Mouse (Mus musculus): ENCODE measurements around the gene Pim1. TPM values are rescaled to one million over a fixed set of nuclear protein-coding genes. Genes with fewer than 3 reads are reported as not detected.
A peak's percentile ranks its signal among the peaks of the same experiment; 100 is the strongest.
"Not testable (repeated sequence)": the region's sequence is repeated elsewhere in the genome, so short reads cannot be mapped to it uniquely, and the experiment has no call there.

The Pim1 gene
- polyA plus RNA-seq, 1 experiment from 2014 or later: 17.4 TPM

DNA sequence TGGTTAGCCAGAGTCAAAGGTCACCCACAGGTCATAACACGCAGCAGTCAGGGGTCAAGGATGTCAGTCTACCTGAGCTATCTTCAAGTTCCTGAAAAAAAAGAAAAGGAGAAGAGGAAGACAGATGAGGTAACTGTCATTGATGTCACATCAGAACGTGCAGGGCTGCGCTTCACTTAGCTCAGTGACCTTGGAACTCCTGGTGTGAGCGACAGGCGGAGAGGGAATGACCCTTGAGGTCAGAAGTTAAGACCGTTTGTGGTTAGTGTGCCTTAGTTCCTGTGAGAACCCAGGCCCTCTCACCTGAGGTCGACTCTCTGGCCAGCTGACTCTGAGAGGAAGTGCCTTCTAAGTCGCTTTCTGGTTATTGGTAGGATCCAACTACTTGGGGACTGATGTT is 20.1 kb downstream of the Pim1 start:
- no peak overlapping the region for H3K4me3 ChIP-seq

DNA sequence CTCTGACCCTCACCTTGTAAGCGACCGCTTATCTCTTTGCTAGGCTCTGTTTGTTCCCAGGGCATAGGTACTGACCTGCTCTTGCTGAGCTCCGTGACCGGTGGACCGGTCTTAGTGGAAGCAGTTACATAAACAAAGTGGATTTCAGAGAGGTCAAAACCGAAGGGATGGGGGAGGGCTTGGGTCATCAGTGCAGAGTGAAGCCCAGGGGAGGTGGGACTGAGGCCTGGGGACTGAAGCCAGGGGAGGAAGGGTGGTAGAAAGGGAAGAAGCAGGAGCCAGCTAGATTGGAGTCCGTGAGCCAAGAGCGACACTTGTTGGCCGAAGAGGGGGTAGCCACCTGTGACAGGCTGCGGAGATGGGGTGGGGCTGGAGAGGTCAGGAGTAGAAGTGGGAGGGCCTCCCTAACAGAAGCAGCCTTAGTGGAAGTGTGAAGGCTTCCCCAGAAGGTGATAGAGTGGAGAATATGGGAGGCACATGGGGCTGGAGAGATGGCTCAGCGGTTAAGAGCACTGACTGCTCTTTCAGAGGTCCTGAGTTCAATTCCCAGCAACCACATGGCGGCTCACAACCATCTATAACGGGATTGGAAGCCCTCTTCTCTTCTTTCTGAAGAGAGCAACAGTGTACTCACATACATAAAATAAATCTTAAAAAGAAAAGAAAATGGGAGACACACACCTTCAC is 22.6 kb downstream of the Pim1 start:
- no peaks in the 10 kb centered on the region for H3K9me3 ChIP-seq
- ATAC-seq (ENCODE audit: insufficient number of reproducible peaks, insufficient read depth, low FRiP score, low TSS enrichment, low read depth): no peak
- no peaks in the 10 kb centered on the region for H3K27me3 ChIP-seq
- H3K36me3 ChIP-seq: no peaks in the 10 kb centered on the region
- no peak overlapping the region for H3K4me2 ChIP-seq
- no peak overlapping the region for H3K27ac ChIP-seq
- no peak overlapping the region for H3K4me3 ChIP-seq
- 38% methylated on average over 13 of the region's 13 CpGs for WGBS
- peaks cover 4% of the 10 kb centered on the region for H3K4me1 ChIP-seq
- no peak overlapping the region for H3K9ac ChIP-seq

More for the DNA sequence above, 20.1 kb downstream of the Pim1 start:
- H3K9me3 ChIP-seq: no peaks in the 10 kb centered on the region
- H3K27ac ChIP-seq: no peak overlapping the region
- no peaks in the 10 kb centered on the region for H3K27me3 ChIP-seq
- peaks cover 4% of the 10 kb centered on the region for H3K4me1 ChIP-seq
- H3K9ac ChIP-seq: no peak overlapping the region
- no peak for ATAC-seq (ENCODE audit: insufficient number of reproducible peaks, insufficient read depth, low FRiP score, low TSS enrichment, low read depth)
- H3K36me3 ChIP-seq: no peaks in the 10 kb centered on the region
- no peak overlapping the region for H3K4me2 ChIP-seq
- 57% methylated on average over 8 of the region's 8 CpGs for WGBS

- no peaks in the 10 kb centered on the region for H3K27me3 ChIP-seq
- peaks cover 4% of the 10 kb centered on the region for H3K4me1 ChIP-seq
- H3K9me3 ChIP-seq: no peaks in the 10 kb centered on the region
- H3K27ac ChIP-seq: peak overlapping the region; percentile 57; the same call in 1 of the 2 replicates
- H3K4me2 ChIP-seq: 0 out of 2 replicates have a peak overlapping the region, but pooled peaks have one; percentile 11
- no peak overlapping the region for H3K4me3 ChIP-seq
- no peaks in the 10 kb centered on the region for H3K36me3 ChIP-seq
- ATAC-seq (ENCODE audit: insufficient number of reproducible peaks, insufficient read depth, low FRiP score, low TSS enrichment, low read depth): peak; percentile 48; the same call in 1 of the 2 replicates
- no peak overlapping the region for H3K9ac ChIP-seq
- 1% methylated on average over 11 of the region's 11 CpGs for WGBS
Observed at GRCm38 (mm10) chr17:29514435-29514834, 23.9 kb downstream of the Pim1 start.

DNA sequence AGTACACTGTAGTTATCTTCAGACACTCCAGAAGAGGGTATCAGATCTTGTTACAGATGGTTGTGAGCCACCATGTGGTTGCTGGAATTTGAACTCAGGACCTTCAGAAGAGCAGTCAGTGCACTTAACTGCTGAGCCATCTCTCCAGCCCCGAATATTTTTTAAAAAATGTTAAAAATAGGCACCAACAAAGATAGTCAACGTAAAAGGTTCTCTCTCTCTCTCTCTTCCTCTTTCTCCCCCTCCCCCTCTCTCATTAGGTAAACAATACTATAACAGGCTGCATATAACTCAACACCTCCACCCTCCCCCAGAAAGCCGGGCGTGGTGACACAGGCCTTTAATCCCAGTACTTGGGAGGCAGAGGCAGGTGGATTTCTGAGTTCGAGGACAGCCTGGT is 28.1 kb downstream of the Pim1 start:
- not testable (repeated sequence) for H3K4me3 ChIP-seq; H3K4me2 ChIP-seq; H3K9me3 ChIP-seq; H3K27ac ChIP-seq; H3K4me1 ChIP-seq; H3K36me3 ChIP-seq; ATAC-seq (ENCODE audit: insufficient number of reproducible peaks, insufficient read depth, low FRiP score, low TSS enrichment, low read depth); H3K27me3 ChIP-seq; H3K9ac ChIP-seq
- WGBS: 91% methylated on average over 5 of the region's 5 CpGs

DNA sequence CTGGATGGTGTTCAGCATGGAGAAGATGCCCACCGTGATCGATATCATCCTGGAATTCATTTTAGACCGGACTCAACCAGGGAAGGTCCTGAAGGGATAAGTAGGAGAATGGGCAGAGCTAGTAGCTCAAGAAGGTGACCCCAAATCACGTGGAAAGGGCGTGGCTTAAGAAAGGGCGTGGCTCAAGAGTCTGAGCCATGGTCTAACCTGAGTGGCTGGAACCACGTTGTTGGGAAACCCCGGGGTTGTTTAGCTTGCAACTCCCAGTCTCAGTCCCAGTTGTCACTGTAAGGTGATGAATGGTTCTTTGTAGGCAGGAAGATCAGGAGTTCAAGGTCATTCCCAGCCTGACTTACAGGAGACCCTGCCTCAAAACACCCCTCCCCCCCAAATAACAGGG is 29.2 kb downstream of the Pim1 start:
- H3K27me3 ChIP-seq: no peaks in the 10 kb centered on the region
- ATAC-seq (ENCODE audit: insufficient number of reproducible peaks, insufficient read depth, low FRiP score, low TSS enrichment, low read depth): no peak
- H3K4me1 ChIP-seq: no peaks in the 10 kb centered on the region
- WGBS: 77% methylated on average over 8 of the region's 8 CpGs
- H3K4me2 ChIP-seq: no peak overlapping the region
- H3K36me3 ChIP-seq: no peaks in the 10 kb centered on the region
- no peak overlapping the region for H3K27ac ChIP-seq
- no peaks in the 10 kb centered on the region for H3K9me3 ChIP-seq
- no peak overlapping the region for H3K9ac ChIP-seq
- no peak overlapping the region for H3K4me3 ChIP-seq

- Histone ChIP-seq H3K4me2 (no peak overlapping the region), H3K36me3 (no peaks in the 10 kb centered on the region), H3K27ac (no peak overlapping the region), H3K4me1 (no peaks in the 10 kb centered on the region), H3K9ac (no peak overlapping the region), H3K27me3 (no peaks in the 10 kb centered on the region), H3K4me3 (no peak overlapping the region), H3K9me3 (peaks cover 7% of the 10 kb centered on the region; the same call in 1 of the 2 replicates)
- no peak for ATAC-seq (ENCODE audit: insufficient number of reproducible peaks, insufficient read depth, low FRiP score, low TSS enrichment, low read depth)
- 78% methylated on average over 2 of the region's 2 CpGs for WGBS
Observed at GRCm38 (mm10) chr17:29525613-29526012, 35.1 kb downstream of the Pim1 start.

DNA sequence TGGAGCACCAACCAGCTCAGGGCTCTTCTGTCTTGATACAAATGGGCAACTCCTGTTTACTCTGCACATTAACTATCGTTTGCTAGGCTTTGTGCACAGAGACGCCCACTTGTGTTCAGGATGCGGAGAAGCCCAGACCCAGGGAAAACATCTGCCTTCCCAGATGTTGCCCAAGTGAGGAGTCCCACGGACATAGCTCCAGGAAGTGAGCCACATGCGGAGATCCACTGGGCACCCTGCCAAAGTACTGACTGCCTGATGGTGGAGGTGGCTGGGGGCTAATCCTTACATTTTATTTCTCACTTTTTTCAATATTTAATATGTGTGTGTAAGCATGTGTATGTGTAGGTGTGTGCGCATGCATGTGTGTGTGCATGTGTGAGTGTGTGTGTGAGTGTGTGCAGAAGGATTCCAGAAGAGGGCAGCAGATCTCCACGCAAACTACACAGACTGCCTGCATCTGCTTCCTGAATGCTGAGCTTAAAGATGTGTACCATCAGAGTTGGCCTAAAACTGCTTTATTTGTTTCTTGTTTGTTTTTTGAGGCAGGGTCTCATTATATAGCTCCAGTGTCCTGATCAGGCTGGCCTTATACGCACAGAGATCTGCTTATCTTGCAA is 38.1 kb downstream of the Pim1 start:
- no peaks in the 10 kb centered on the region for H3K36me3 ChIP-seq
- H3K9me3 ChIP-seq: peaks cover 7% of the 10 kb centered on the region; the same call in 1 of the 2 replicates
- no peak overlapping the region for H3K4me3 ChIP-seq
- no peaks in the 10 kb centered on the region for H3K27me3 ChIP-seq
- 82% methylated on average over 8 of the region's 8 CpGs for WGBS
- ATAC-seq (ENCODE audit: insufficient number of reproducible peaks, insufficient read depth, low FRiP score, low TSS enrichment, low read depth): no peak
- no peak overlapping the region for H3K4me2 ChIP-seq
- H3K9ac ChIP-seq: no peak overlapping the region
- H3K4me1 ChIP-seq: peaks cover 11% of the 10 kb centered on the region; the same call in 1 of the 2 replicates
- no peak overlapping the region for H3K27ac ChIP-seq

GRCm38 (mm10) chr17:29530508-29530907 is 40.0 kb downstream of the Pim1 start:
- Histone ChIP-seq H3K4me2 (no peak overlapping the region), H3K27me3 (no peaks in the 10 kb centered on the region), H3K4me1 (peaks cover 11% of the 10 kb centered on the region; the same call in 1 of the 2 replicates), H3K36me3 (no peaks in the 10 kb centered on the region), H3K27ac (no peak overlapping the region), H3K9ac (no peak overlapping the region), H3K4me3 (no peak overlapping the region), H3K9me3 (peaks cover 7% of the 10 kb centered on the region; the same call in 1 of the 2 replicates)
- ATAC-seq (ENCODE audit: insufficient number of reproducible peaks, insufficient read depth, low FRiP score, low TSS enrichment, low read depth): no peak
- 76% methylated on average over 6 of the region's 6 CpGs for WGBS

DNA sequence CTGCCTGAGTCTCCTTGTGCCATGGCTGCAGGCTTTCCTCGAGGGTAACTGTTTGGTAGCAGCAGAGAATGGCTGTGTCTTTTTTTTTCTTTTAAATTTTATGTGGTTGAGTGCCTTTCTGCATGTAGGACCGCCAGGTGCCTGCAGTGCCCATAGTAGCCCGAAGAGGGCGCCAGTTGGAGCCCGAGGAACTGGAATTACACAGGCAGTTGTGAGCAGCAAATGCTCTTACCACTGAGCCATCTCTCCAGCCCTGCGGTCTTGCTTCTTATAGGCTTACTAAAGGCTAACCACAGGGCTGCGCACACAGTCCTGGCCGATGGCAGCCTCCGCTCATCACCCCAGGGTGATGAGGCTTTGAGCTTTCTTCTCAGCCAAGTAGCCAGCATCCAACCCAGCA is 40.7 kb downstream of the Pim1 start:
- no peak overlapping the region for H3K4me2 ChIP-seq
- no peak overlapping the region for H3K9ac ChIP-seq
- H3K27ac ChIP-seq: no peak overlapping the region; the same call in 1 of the 2 replicates
- no peaks in the 10 kb centered on the region for H3K27me3 ChIP-seq
- H3K4me1 ChIP-seq: peaks cover 11% of the 10 kb centered on the region; the same call in 1 of the 2 replicates
- no peaks in the 10 kb centered on the region for H3K36me3 ChIP-seq
- 77% methylated on average over 9 of the region's 9 CpGs for WGBS
- H3K4me3 ChIP-seq: no peak overlapping the region
- ATAC-seq (ENCODE audit: insufficient number of reproducible peaks, insufficient read depth, low FRiP score, low TSS enrichment, low read depth): no peak
- 0 out of 2 replicates have a peak, but pooled peaks cover under 1% of the 10 kb centered on the region for H3K9me3 ChIP-seq

GRCm38 (mm10) chr17:29531757-29532384 is 41.3 kb downstream of the Pim1 start:
- Histone ChIP-seq H3K4me2 (no peak overlapping the region), H3K4me3 (no peak overlapping the region), H3K27ac (peak overlapping the region; percentile 28), H3K27me3 (no peaks in the 10 kb centered on the region), H3K4me1 (peaks cover 11% of the 10 kb centered on the region; the same call in 1 of the 2 replicates), H3K9me3 (no peaks in the 10 kb centered on the region), H3K9ac (no peak overlapping the region), H3K36me3 (no peaks in the 10 kb centered on the region)
- 60% methylated on average over 10 of the region's 10 CpGs for WGBS
- no peak for ATAC-seq (ENCODE audit: insufficient number of reproducible peaks, insufficient read depth, low FRiP score, low TSS enrichment, low read depth)

DNA sequence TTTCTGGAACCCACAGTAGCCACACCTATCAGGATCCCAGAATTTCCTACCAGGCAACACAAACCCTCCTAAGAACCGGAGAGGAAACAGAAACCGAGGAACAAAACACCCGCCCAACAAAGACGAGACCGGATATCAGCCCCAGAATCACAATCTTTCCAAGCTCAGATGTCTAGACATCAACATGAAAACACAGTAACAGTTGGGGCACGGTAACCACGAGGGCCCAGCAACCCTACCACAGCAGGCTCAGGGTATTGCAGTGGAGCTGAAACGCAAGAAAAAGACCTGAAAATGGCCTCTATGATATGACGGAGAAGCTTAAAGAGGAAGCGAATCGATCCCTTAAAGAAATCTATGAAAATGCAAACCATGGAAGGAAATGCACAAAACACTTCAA is 43.3 kb downstream of the Pim1 start:
- H3K36me3 ChIP-seq: no peaks in the 10 kb centered on the region
- peaks cover 11% of the 10 kb centered on the region; the same call in 1 of the 2 replicates for H3K4me1 ChIP-seq
- ATAC-seq (ENCODE audit: insufficient number of reproducible peaks, insufficient read depth, low FRiP score, low TSS enrichment, low read depth): no peak
- H3K27me3 ChIP-seq: no peaks in the 10 kb centered on the region
- no peak overlapping the region for H3K4me2 ChIP-seq
- H3K9me3 ChIP-seq: no peaks in the 10 kb centered on the region
- WGBS: 90% methylated on average over 11 of the region's 11 CpGs
- no peak overlapping the region for H3K9ac ChIP-seq
- no peak overlapping the region for H3K4me3 ChIP-seq
- H3K27ac ChIP-seq: no peak overlapping the region
